Mouse (Mus musculus): ENCODE measurements around the gene Rnf169.
"Not testable (repeated sequence)": the region's sequence is repeated elsewhere in the genome, so short reads cannot be mapped to it uniquely, and the experiment has no call there.

Gene Rnf169

DNA sequence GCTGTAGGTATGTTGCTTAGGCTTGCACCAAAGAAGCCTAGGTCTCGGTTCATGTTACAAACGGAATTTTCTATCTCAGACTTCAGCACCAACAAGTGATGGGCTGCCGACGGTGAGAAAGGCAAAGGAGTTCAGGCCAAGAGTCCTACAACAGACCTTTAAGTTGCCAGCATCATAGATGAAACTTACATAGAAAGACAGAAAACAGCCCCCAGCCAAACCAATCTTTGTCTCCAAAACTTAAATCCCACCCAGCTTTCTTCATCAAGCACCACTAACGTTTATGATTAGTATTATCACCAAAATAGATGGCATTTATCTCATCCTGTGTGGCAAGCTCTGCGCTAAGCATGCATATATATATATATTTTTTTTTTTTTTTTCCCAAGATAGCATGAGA lies 1.2 kb downstream of the Rnf169 start:
- no peak for DNase-seq

DNA sequence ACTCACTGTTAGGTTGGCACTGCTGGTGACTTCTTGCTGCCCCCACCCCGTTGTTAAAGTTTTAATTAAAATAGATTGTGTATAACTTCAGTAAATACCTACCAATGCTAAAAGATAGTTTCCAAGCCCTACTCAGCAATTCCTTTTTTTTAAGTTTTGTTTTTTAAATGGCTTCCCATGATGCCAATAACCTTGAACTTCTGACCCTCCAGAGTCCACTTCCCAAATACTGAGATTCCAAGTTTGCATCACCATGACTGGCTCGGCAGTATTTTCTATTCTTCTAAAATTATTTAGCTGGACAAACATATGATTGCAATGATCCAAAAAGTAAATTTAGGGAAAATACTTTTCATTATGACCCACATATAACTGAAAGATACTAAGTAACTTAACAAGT lies 2.2 kb downstream of the Rnf169 start:
- DNase-seq = no peak

DNA sequence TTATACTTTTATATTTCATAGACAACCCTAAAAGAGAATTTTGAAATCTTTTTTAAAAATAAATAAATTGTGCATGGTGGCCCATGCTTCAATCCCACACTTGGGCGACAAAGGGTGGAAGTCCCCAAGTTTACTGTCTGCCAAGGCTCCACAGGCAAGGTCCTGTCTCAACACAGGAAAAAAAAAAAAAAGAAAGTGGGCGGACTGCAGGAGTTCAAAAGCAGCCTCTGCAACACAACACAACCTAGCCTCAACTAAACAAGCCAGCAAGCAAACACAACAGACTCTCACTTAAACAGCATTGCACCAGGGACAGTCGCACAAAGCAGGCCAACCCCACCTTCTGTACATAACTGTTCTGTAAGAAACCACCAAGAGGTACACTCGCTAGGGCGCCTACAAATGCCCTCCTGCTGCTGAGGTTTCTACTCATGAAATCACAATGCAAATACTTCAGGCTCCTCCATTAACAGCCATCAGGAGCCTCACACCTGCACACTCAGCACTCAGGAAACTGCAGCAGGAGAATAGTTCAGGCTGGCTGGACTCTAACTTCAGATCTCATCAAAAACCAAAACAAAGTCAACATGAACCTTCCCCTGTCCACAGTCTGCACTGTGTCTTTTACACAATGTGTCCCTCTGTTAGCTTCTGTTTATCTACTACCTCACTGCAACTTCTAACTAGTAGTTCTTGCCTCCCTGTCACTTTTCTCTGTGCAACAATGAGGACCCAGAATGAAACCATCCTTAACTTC lies 4.3 kb downstream of the Rnf169 start:
- DNase-seq = no peak

DNA sequence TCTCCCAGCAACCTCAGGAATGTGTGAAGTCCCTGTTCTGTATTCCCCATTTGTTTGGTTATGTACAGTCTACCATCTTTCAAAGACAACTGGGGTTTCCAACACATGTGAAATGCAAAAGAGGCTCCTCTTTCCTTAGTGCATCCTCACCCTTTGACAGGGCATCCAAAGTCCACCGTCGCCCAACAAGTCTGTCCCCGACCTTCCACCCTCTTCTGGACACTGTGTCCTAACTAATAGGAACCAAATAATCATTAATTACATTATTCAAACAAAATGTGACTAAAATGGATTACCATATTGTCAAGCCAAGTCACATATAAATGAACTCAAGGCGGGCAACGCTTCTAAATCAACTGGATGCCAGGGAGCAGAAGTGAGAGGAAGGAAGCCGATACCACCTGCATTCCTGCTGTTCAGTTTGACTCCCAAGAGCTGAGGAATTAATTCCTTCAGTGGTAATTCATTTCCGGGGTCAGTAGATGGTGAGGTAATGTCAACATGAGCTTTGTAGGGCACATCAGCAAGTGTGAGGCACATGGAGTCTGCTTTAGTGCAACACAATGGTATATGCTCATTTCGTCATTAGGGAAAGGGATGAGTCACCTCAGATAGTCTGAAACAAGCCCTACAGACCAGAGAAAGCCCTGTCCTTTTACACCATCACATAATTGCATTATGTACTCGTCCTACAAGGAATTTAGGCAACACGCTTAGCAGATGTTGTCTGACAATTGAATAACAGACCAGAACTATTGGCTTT lies 5.9 kb downstream of the Rnf169 start:
- DNase-seq = no peak

DNA sequence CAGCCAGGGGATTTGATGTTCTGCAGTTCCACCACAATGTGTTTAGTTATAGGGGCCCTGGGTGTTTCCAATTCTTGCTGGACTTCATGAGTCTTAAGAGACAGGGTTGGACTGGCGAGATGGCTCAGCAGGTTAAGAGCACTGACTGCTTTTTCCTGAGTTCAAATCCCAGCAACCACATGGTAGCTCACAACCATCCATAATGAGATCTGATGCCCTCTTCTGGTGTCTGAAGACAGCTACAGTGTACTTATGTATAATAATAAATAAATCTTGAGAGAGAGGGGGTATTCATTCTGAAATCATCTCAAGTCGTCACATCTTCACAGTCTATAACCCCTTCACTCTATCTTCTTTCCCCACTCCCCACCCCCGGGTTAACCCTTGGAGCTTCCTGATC lies 7.3 kb downstream of the Rnf169 start:
- DNase-seq = not testable (repeated sequence)

DNA sequence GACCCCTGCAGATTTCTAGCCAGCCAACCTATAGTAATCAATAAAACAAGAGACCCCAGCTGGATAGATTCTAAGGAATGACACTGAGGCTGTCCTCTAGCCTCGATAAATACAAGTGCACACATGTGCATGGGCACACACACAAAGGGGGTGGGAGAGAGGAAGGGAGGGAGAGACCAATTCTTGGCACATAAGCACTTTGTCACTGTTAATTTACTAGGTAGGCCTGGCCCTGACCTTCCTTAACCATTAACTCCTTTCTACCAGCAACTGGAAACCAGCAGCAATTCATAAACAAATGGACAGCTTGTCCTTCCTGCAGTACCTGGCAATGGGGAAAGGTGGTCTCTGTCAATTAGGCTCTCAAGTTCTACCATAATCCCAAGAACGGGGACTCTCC lies 8.3 kb downstream of the Rnf169 start:
- no peak for DNase-seq

DNA sequence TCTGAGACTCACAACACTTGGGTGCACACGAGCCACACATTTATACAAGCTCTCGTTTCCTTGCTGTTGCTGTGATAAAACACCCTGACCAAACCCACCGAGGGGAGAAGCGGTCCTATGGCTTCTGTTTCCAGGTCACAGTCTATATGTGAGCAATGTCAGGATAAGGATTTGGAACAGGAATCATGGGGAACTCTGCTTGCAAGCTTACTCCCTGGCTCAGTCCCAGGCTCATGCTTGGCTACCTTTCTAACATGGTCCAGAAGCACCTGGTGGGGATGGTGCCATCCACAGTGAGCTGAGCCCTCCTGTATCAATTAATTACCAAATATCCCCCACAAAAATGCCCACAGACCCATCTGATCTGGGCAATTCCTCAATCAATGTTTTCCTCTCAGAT lies 11.1 kb downstream of the Rnf169 start:
- no peak for DNase-seq

DNA sequence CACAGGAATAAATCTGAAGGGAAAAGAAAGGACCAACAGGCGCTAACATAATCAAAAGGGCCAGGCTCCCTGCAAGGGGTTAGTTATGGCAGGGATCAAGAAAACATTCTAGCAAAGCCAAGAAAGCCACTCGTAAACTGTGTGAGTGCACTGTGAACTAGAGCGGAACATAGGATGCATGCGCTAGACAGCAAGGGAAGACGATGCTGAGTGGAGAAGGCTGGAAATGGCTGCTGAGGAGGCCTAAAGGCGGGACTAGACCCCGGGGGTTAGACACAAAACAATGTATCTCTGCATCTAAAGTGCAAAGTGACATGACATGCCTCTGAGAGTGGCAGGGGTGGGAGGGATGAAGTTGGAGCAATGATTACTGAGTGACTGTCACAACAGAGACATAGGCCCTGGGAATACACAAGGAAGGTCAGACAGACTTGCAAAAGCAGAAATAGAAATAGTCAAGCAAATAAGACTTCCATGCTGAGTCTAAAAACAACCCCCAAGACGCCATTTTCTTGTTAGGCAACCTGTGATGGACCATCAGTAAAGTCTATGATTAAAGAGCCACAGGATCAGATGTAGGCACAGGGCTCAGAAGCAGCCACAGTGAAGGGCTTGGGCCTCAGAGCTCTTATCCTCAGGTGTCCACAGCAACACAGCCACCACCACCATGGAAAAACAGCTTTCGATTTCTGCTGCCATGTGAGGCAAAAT lies 14.1 kb downstream of the Rnf169 start:
- no peak for DNase-seq

DNA sequence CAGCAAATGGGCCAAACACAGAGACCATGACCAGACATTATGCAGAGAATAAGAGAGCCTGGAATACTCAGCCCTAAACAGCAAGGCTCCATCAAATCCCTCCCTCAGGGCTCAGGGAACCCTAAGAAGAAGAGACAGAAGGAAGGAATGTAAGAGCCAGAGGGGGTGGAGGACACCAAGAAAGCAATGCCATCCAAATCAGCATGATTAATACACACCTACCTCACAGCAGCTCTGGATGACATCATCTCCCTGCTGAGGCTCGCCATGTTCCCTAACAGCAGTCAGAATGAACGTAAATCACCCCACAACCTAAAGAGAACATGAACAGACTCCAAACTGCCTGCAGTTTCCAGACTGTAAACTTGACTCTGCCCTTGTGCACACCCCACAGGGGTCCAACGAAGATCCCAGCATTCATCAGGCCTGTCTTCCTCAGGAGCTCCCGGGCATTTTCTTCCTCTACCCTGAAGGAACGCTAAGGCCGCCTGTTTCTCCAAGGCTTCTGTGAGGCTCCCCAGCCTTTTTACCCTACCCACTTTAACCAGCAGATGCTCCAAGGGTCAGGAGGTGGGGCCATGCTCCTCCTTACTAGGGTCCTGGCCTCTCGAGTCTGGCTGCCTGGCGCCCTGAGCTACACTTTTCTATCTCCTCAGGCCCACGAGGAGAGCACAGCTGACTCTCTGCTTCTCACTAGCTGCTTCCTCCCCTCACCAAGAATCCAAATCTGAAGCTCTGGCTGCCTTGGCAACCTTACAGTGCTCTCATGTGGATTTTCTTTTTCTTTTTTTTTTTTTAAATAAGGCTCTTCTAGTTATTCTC lies 15.0 kb downstream of the Rnf169 start:
- no peak for DNase-seq

DNA sequence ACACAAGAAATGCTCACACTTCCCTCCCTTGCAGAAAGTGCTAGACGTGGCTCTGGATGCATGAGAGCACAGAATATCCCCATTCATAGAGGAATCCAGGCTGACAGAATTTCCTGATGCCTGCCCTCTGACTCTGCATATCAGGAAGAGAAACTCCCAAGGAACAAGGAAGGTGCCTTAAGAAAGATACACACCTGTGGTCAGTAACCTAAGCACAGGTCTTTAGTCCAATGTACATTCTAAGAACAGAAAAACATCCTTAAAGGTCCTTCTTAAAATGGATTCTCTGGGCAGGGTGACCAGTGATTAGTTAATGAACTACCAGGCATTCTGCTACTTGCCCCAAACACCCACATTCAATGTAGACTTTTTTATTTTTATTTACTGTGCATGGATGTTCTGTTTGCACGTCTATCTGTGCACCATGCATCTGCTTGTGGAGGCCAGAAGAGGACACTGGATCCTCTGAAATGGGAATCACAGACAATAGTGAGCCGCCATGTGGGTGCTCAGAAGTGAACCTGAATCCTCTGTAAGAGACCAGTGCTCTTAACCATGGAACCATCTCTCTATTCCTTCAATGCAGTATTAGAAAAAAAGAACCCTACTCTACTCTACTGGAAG lies 16.9 kb downstream of the Rnf169 start:
- DNase-seq = no peak

DNA sequence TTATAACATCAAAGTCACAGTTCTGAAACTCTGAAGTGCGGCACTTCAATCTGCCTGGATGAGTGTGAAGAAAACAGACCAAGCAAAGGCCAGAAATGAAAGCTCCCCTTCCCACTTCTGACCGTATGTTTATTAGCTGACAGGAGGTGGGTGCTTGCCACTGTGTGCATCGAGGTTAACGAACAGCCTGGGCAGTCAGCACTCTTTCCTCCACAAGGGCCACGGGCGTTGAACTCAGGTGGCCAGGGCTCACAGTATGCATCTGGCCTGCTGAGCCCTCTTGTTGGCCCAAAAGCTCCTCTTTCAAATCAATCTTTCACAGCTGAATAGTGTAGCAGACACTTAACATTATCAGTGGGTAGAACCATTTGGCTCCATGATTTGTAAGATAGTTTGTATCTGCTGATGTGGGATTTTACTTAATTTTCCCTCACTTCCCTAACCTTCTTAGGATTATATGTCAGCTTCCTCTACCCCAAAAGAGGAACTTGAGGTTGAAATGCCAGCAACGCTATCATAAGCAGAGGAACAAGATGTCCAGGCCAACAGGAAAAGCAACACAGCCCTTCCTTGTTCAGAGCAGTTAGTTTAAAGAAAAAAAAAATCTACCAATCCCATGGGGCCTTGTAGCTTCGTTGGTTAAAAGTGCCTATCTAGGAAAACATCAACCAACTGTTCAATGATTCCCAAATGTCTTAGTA lies 17.6 kb downstream of the Rnf169 start:
- peak in 1 of 2 experiments; percentile 16 for DNase-seq

DNA sequence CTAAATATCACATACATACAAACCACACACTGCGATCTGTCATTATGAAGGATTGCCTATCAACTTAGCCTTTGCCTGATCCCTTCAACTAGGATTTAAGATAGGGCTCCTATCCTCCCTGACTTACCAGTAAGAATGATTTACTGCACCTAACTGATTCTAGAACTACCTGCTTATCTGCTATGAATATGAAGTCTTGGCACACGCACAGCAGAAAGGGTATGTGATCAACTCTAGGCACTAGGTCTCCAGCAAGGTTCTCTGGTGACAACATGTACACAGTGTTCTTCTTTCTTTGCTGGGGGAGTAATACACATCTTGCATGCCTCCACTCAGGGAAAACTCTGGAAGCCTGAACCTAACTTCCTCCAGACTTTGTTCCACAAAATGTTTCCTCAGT lies 18.7 kb downstream of the Rnf169 start:
- no peak for DNase-seq

DNA sequence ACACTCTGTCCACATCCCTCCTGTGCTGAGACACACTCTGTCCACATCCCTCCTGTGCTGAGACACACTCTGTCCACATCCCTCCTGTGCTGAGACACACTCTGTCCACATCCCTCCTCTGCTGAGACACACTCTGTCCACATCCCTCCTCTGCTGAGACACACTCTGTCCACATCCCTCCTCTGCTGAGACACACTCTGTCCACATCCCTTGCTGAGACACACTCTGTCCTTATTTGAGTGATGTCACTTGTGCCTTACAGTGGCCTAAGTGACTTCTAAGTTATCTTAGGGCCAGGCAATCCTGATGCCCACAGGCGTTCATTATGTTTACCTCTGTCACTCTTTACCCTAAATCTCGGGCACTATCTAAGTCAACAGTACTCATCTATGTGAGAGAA lies 19.7 kb downstream of the Rnf169 start:
- DNase-seq = not testable (repeated sequence)

DNA sequence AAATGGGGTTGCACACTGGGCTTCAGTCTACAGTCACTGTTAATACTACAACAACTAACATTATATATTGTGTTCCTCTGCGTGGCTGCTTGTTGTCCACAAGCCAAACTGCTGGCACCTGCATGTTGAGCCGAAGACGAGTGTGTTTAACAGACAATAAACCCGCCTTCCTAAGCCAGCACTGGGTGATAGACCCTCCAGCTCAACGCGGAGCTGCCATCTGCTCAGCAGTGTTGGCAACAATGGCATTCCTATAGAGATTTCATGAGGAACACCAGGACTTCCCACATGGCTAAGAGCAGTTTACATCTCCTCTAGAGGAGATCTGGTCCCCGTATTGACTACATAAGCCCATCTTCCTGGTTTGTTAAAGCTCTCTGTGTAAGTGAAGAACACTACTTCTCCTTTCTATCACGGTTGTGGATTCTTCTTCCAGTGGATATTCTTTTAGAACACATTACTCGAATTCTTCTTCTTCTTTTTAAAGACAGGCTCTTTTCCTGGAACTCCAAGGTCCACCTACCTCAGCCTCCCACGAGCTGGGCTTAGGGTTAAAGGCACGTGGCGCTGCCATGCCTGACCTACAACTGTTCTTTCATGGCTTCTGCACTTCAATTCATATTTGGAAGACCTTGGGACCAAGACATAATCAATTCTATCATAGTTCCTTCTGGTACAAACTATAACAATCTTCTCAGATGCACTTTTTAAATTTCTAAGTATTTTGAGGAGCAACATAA lies 22.9 kb downstream of the Rnf169 start:
- DNase-seq = no peak

DNA sequence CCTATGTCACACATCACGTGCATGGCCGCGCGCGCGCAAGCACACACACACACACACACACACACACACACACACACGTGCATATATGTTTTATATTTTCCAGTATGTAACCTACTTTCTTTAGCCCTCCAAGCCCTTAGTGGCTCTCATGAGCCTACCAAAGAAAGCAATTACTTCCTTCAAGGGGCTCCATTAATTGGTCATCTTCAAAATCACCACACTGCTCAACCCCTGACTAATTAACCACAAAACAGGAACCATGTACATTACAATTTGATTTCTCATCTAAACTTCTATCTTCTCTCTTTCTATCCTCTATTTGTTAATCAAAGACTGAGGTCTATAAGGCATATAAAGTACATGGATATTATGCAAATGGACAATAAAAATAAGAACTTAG lies 24.2 kb downstream of the Rnf169 start:
- DNase-seq = no peak

DNA sequence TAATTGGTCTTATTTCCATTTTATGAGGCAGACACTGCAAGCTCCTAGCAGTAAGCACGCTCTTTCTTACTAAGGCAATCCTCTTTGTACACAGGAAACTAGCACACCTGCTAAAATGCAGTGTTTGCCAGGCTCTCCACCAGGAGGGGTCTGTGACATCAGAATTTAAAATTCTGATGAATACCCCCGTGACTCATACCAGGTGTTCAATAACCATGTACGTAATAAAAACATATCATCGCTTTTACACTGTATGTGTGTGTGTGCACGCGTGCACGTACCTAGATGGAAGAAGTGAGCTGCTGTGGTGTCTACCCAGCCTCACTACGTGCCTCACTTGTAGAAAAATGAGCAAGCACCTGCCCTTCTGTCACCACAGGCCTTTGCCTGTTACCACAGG lies 26.0 kb downstream of the Rnf169 start:
- DNase-seq = no peak

DNA sequence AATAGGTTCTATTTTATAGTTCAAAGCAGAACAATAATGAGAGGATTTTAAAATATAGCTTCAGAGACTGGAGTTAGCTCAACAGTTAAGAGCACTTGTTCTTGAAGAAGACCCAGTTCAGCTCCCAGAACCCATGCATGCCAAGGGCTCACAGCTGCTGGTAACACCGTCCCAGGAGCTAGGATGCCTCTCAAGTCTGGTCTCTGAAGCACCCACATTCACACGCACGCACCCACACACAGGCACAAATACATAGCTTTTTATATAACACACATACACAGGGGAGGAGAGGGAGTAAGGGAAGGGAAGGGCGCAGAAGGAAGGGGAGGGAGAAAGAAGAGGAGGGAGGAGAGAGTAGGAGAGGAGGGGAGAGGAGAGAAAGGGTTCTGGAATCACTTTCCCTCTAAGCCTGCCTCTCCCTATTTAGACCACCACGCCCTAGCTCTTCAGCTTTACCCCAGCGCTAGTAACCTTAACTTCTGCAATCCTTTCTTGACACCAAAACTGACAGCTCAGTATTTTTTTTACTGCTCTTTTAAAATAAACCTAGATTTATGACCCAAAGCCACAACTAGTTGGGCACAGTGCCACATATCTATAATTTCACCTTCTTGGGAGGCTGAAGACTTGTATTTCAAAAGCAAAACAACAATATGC lies 26.7 kb downstream of the Rnf169 start:
- no peak for DNase-seq

DNA sequence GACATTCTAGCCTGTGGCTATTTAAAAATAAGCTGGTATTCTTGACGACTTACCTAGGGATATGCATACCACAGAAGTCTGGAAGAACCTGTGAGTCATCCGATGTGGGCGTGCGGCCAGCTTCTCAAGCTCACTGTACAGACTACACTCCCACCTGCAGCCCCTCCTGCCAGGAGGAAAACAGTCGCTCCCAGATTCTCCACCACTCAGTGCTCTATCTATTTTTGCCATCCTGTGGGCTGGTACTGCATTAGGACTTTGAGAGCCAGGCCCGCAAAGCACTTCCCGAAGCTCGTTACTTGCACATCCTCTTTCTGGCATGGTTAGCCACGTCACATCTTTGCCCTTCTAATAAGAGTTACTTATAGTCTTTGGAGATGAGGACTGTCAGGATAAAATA lies 32.9 kb downstream of the Rnf169 start:
- no peak for DNase-seq

DNA sequence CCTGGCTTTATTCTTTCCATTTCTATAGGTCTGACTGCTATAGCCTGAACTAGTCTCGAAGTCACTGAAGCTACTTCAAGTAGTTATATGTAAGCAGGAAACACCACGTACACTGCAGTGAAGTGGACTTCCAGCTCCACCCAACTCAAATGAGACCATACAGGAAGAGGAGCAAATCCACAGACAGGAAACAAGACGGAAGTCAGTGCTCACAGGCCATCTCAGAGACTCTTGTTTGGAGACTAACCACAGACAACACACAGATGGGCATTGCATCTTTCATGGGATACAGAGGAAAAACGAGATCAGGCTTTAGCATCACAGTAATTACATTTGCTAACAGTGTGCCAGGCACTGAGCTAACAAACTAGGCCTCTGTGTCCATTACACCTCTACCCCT lies 33.9 kb downstream of the Rnf169 start:
- DNase-seq = no peak

DNA sequence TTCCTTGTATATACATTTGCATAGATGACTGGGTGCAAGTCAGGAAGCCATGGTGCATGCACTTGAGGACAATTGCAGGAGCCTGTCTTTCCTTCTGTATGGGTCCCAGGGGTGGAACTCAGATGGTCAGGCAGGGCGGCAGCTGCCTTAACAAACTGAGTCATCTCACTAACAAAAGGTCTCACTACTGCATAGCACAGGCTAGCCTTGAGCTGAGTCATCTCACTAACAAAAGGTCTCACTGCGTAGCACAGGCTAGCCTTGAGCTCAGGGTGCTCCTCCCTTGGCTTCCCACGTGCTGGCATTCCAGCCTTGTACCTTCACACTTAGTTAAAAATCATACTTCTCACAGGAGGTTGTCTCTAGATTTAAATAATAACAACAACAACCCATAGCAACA lies 34.3 kb downstream of the Rnf169 start:
- no peak for DNase-seq

DNA sequence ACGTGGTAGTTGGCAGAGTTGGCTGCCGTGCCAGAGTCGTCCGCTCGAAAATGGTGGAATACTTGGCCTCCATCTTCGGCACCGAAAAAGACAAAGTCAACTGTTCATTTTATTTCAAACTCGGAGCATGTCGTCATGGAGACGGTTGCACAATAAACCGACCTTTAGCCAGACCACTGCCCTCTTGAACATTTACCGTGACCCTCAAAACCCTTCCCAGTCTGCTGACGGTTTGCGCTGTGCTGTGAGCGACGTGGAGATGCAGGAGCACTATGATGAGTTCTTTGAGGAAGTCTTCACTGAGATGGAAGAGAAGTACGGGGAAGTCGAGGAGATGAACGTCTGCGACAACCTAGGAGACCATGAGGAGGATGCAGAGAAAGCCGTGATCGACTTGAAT lies 35.2 kb downstream of the Rnf169 start:
- DNase-seq = not testable (repeated sequence)

Data from spleen, adult 18-20 months (tissue).